ENCODE assay signal across 8 mouse cellular contexts in genomic region chr5:137742048-137742447, GRCm38 (mm10). TPM values are rescaled to one million over a fixed set of nuclear protein-coding genes. Genes with fewer than 3 reads are reported as not detected.
DNase-seq lines count a peak whose midpoint lies in the region; ATAC-seq and TF ChIP-seq lines count a peak whose summit lies in the region.

No protein-coding gene starts in this region.

- peaks cover 38% of the 10 kb centered on the region for H3K4me1 ChIP-seq in heart, embryonic 13.5 days
- peaks cover 6% of the 10 kb centered on the region for H3K4me1 ChIP-seq in embryonic facial prominence, embryonic 11.5 days (ENCODE audit: control insufficient read depth, insufficient read depth, low read length)
- peaks cover 20% of the 10 kb centered on the region for H3K4me1 ChIP-seq in hindbrain, postnatal 0 days (ENCODE audit: insufficient read depth, low read length)
- H3K4me1 ChIP-seq in midbrain, embryonic 15.5 days, result peaks cover 49% of the 10 kb centered on the region

- TF ChIP-seq CTCF in hindbrain, postnatal 0 days (IDR thresholded peaks at IDR 0.05; ENCODE audit: low read depth), result no peak

- DNase-seq in heart, adult 9 months (ENCODE audit: low spot score in 2 of 2), result no peak
- no peak for DNase-seq in embryonic facial prominence, embryonic 11.5 days (ENCODE audit: low spot score)
- DNase-seq in hindbrain, postnatal 0 days (ENCODE audit: low spot score), result no peak
- no peak for DNase-seq in embryo, embryonic 10.5 days (ENCODE audit: low spot score)
- DNase-seq in embryo, embryonic 9.5 days (ENCODE audit: extremely low spot score), result no peak
- no peak for DNase-seq in adrenal gland, postnatal 25 days

- WGBS in heart, embryonic 13.5 days, result 53% methylated on average over 10 of the region's 10 CpGs
- 62% methylated on average over 10 of the region's 10 CpGs for WGBS in embryonic facial prominence, embryonic 11.5 days
- WGBS in hindbrain, postnatal 0 days, result 66% methylated on average over 10 of the region's 10 CpGs
- WGBS in midbrain, embryonic 15.5 days, result 73% methylated on average over 10 of the region's 10 CpGs

- ATAC-seq in heart, embryonic 13.5 days (ENCODE audit: extremely low read depth, insufficient number of reproducible peaks, low FRiP score, low TSS enrichment), result no peak
- ATAC-seq in embryonic facial prominence, embryonic 11.5 days (replicated peaks; ENCODE audit: insufficient number of reproducible peaks, low FRiP score, low TSS enrichment, low read depth), result no peak
- no peak for ATAC-seq in hindbrain, postnatal 0 days
- ATAC-seq in midbrain, embryonic 15.5 days (replicated peaks), result no peak

- H3K27ac ChIP-seq in heart, embryonic 13.5 days (replicated peaks), result no peak overlapping the region
- no peak overlapping the region for H3K27ac ChIP-seq in embryonic facial prominence, embryonic 11.5 days (replicated peaks; ENCODE audit: low read depth, low read length)
- peak overlapping the region; percentile 83; the same call in 1 of the 2 replicates for H3K27ac ChIP-seq in hindbrain, postnatal 0 days
- H3K27ac ChIP-seq in midbrain, embryonic 15.5 days, result no peak overlapping the region

- 0 out of 2 replicates have a peak, but pooled peaks cover 5% of the 10 kb centered on the region for H3K36me3 ChIP-seq in heart, embryonic 13.5 days
- no peaks in the 10 kb centered on the region for H3K36me3 ChIP-seq in embryonic facial prominence, embryonic 11.5 days (replicated peaks; ENCODE audit: control insufficient read depth, insufficient read depth, low read depth, low read length)
- H3K36me3 ChIP-seq in hindbrain, postnatal 0 days (ENCODE audit: insufficient read depth, low read length), result no peaks in the 10 kb centered on the region
- no peaks in the 10 kb centered on the region; the same call in 1 of the 2 replicates for H3K36me3 ChIP-seq in midbrain, embryonic 15.5 days (replicated peaks)

- peak overlapping the region; percentile 81; the same call in 1 of the 2 replicates for H3K9ac ChIP-seq in heart, embryonic 13.5 days
- H3K9ac ChIP-seq in embryonic facial prominence, embryonic 11.5 days (replicated peaks; ENCODE audit: low read length), result no peak overlapping the region
- H3K9ac ChIP-seq in hindbrain, postnatal 0 days (replicated peaks; ENCODE audit: low read length), result 0 out of 2 replicates have a peak overlapping the region, but pooled peaks have one; percentile 81
- no peak overlapping the region for H3K9ac ChIP-seq in midbrain, embryonic 15.5 days

- H3K9me3 ChIP-seq in heart, embryonic 13.5 days, result no peaks in the 10 kb centered on the region
- H3K9me3 ChIP-seq in embryonic facial prominence, embryonic 11.5 days (replicated peaks; ENCODE audit: control insufficient read depth, low read length), result no peaks in the 10 kb centered on the region
- no peaks in the 10 kb centered on the region for H3K9me3 ChIP-seq in hindbrain, postnatal 0 days (ENCODE audit: low read length)
- no peaks in the 10 kb centered on the region for H3K9me3 ChIP-seq in midbrain, embryonic 15.5 days

- H3K27me3 ChIP-seq in heart, embryonic 13.5 days (replicated peaks), result no peaks in the 10 kb centered on the region
- H3K27me3 ChIP-seq in embryonic facial prominence, embryonic 11.5 days (ENCODE audit: control insufficient read depth, insufficient read depth, low read length), result no peaks in the 10 kb centered on the region
- no peaks in the 10 kb centered on the region for H3K27me3 ChIP-seq in hindbrain, postnatal 0 days (ENCODE audit: insufficient read depth, low read length)
- H3K27me3 ChIP-seq in midbrain, embryonic 15.5 days (replicated peaks), result no peaks in the 10 kb centered on the region

- H3K4me2 ChIP-seq in heart, embryonic 13.5 days, result peak overlapping the region; percentile 91
- peak overlapping the region; percentile 93 for H3K4me2 ChIP-seq in embryonic facial prominence, embryonic 11.5 days (ENCODE audit: low read depth, low read length)
- peak overlapping the region; percentile 72 for H3K4me2 ChIP-seq in hindbrain, postnatal 0 days (ENCODE audit: low read depth, low read length)
- H3K4me2 ChIP-seq in midbrain, embryonic 15.5 days, result peak overlapping the region; percentile 92

- peak overlapping the region; percentile 66 for H3K4me3 ChIP-seq in heart, embryonic 13.5 days
- H3K4me3 ChIP-seq in embryonic facial prominence, embryonic 11.5 days (ENCODE audit: low read depth, low read length), result peak overlapping the region; percentile 69; the same call in 1 of the 2 replicates
- H3K4me3 ChIP-seq in hindbrain, postnatal 0 days (ENCODE audit: low read length), result peak overlapping the region; percentile 67
- peak overlapping the region; percentile 76 for H3K4me3 ChIP-seq in midbrain, embryonic 15.5 days

RNA-seq across cellular contexts. Expression of gene Nyap1, which starts 0.6 kb away (rescaled TPM):
- polyA plus RNA-seq in heart, embryonic 13.5 days (2015; fragmentation: Nextera tagmentation; extraction: Ambion mirVana), result 1.3 and 1.5 TPM in 2 replicates
- 1.6 and 2.5 TPM in 2 replicates for polyA plus RNA-seq in embryonic facial prominence, embryonic 11.5 days (2014; fragmentation: Nextera tagmentation; extraction: Ambion mirVana)
- 192 and 215 TPM in 2 replicates for total RNA-seq in hindbrain, postnatal 0 days (2014; rRNA removed)
- polyA plus RNA-seq in hindbrain, postnatal 0 days (2015; fragmentation: Nextera tagmentation; extraction: Ambion mirVana), result 30.0 and 33.2 TPM in 2 replicates
- polyA plus RNA-seq in midbrain, embryonic 15.5 days (2015; fragmentation: Nextera tagmentation; extraction: Ambion mirVana), result 58.6 and 61.2 TPM in 2 replicates
- total RNA-seq in adrenal gland, postnatal 25 days (2021), result 3.0 and 5.6 TPM in 2 replicates

RNA-seq across cellular contexts. Expression of gene Tsc22d4, which starts 3.5 kb away (rescaled TPM):
- polyA plus RNA-seq in heart, embryonic 13.5 days (2015; fragmentation: Nextera tagmentation; extraction: Ambion mirVana), result 128 and 131 TPM in 2 replicates
- 76.1 and 78.8 TPM in 2 replicates for polyA plus RNA-seq in embryonic facial prominence, embryonic 11.5 days (2014; fragmentation: Nextera tagmentation; extraction: Ambion mirVana)
- 383 and 444 TPM in 2 replicates for total RNA-seq in hindbrain, postnatal 0 days (2014; rRNA removed)
- 251 and 270 TPM in 2 replicates for polyA plus RNA-seq in hindbrain, postnatal 0 days (2015; fragmentation: Nextera tagmentation; extraction: Ambion mirVana)
- 58.0 and 59.8 TPM in 2 replicates for polyA plus RNA-seq in midbrain, embryonic 15.5 days (2015; fragmentation: Nextera tagmentation; extraction: Ambion mirVana)
- total RNA-seq in adrenal gland, postnatal 25 days (2021), result 86.0 and 104 TPM in 2 replicates

RNA-seq across cellular contexts. Expression of gene Ppp1r35, which starts 36.6 kb away (rescaled TPM):
- 18.3 and 22.3 TPM in 2 replicates for polyA plus RNA-seq in heart, embryonic 13.5 days (2015; fragmentation: Nextera tagmentation; extraction: Ambion mirVana)
- polyA plus RNA-seq in embryonic facial prominence, embryonic 11.5 days (2014; fragmentation: Nextera tagmentation; extraction: Ambion mirVana), result 57.6 and 65.1 TPM in 2 replicates
- 52.8 and 67.0 TPM in 2 replicates for total RNA-seq in hindbrain, postnatal 0 days (2014; rRNA removed)
- polyA plus RNA-seq in hindbrain, postnatal 0 days (2015; fragmentation: Nextera tagmentation; extraction: Ambion mirVana), result 35.5 and 37.1 TPM in 2 replicates
- polyA plus RNA-seq in midbrain, embryonic 15.5 days (2015; fragmentation: Nextera tagmentation; extraction: Ambion mirVana), result 37.3 and 45.0 TPM in 2 replicates
- 30.9 and 34.0 TPM in 2 replicates for total RNA-seq in adrenal gland, postnatal 25 days (2021)

RNA-seq across cellular contexts. Expression of gene Mepce, which starts 45.4 kb away (rescaled TPM):
- polyA plus RNA-seq in heart, embryonic 13.5 days (2015; fragmentation: Nextera tagmentation; extraction: Ambion mirVana), result 6.2 and 8.5 TPM in 2 replicates
- 11.5 and 12.5 TPM in 2 replicates for polyA plus RNA-seq in embryonic facial prominence, embryonic 11.5 days (2014; fragmentation: Nextera tagmentation; extraction: Ambion mirVana)
- total RNA-seq in hindbrain, postnatal 0 days (2014; rRNA removed), result 40.3 and 49.2 TPM in 2 replicates
- polyA plus RNA-seq in hindbrain, postnatal 0 days (2015; fragmentation: Nextera tagmentation; extraction: Ambion mirVana), result 16.8 and 17.1 TPM in 2 replicates
- 10.7 and 10.8 TPM in 2 replicates for polyA plus RNA-seq in midbrain, embryonic 15.5 days (2015; fragmentation: Nextera tagmentation; extraction: Ambion mirVana)
- total RNA-seq in adrenal gland, postnatal 25 days (2021), result 58.3 and 66.5 TPM in 2 replicates

RNA-seq across cellular contexts. Expression of gene Zcwpw1, which starts 45.5 kb away (rescaled TPM):
- 7.6 and 7.7 TPM in 2 replicates for polyA plus RNA-seq in heart, embryonic 13.5 days (2015; fragmentation: Nextera tagmentation; extraction: Ambion mirVana)
- 22.0 and 23.1 TPM in 2 replicates for polyA plus RNA-seq in embryonic facial prominence, embryonic 11.5 days (2014; fragmentation: Nextera tagmentation; extraction: Ambion mirVana)
- total RNA-seq in hindbrain, postnatal 0 days (2014; rRNA removed), result 3.8 and 4.9 TPM in 2 replicates
- 11.4 TPM in 2 replicates for polyA plus RNA-seq in hindbrain, postnatal 0 days (2015; fragmentation: Nextera tagmentation; extraction: Ambion mirVana)
- polyA plus RNA-seq in midbrain, embryonic 15.5 days (2015; fragmentation: Nextera tagmentation; extraction: Ambion mirVana), result 10.5 and 11.9 TPM in 2 replicates
- 3.6 and 5.2 TPM in 2 replicates for total RNA-seq in adrenal gland, postnatal 25 days (2021)

Comparison
In these comparisons a context has a peak if more than half of its experiments do, and no peak if none do; other contexts are left out.
1. H3K9ac ChIP-seq: peak in heart, embryonic 13.5 days (single experiment) and hindbrain, postnatal 0 days (single experiment); none in embryonic facial prominence, embryonic 11.5 days (single experiment) and midbrain, embryonic 15.5 days (single experiment).
2. Peak in every context shown above with its lines, with median percentiles within 50 percentile points of each other: H3K4me2 ChIP-seq and H3K4me3 ChIP-seq.